Mouse (Mus musculus) forebrain, embryonic 13.5 days (tissue): ENCODE results near the gene Fcgbp. TPM values are rescaled to one million over a fixed set of nuclear protein-coding genes. Genes with fewer than 3 reads are reported as not detected.

ENCODE experiments used
- ATAC-seq: fragments of 200-750 bp; cut with Nextera tagmentation; 2 replicates; pipeline ENCODE4 v1.8.0; 2017
- H3K27ac ChIP-seq: fragments of 300-500 bp; sonication (generic); 2 replicates; pipeline ENCODE4 v1.5.1; 2015; ENCODE audit warnings: inconsistent platforms, mild to moderate bottlenecking, moderate library complexity
- H3K27me3 ChIP-seq: fragments of 300-500 bp; sonication (generic); 2 replicates; pipeline ENCODE4 v1.6.1; 2015; ENCODE audit warnings: mild to moderate bottlenecking, inconsistent platforms
- H3K36me3 ChIP-seq: fragments of 300-500 bp; sonication (generic); 2 replicates; pipeline ENCODE4 v1.6.1; 2015; ENCODE audit warnings: mild to moderate bottlenecking, inconsistent platforms; ENCODE audit not compliant: poor library complexity, severe bottlenecking
- H3K4me1 ChIP-seq: fragments of 300-500 bp; sonication (generic); 2 replicates; pipeline ENCODE4 v1.6.1; 2015; ENCODE audit warnings: inconsistent platforms
- H3K4me2 ChIP-seq: fragments of 300-500 bp; sonication (generic); 2 replicates; pipeline ENCODE4 v1.6.1; 2015; ENCODE audit warnings: inconsistent platforms, mild to moderate bottlenecking, moderate library complexity
- H3K4me3 ChIP-seq: fragments of 300-500 bp; sonication (generic); 2 replicates; pipeline ENCODE4 v1.5.1; 2015; ENCODE audit warnings: mild to moderate bottlenecking, inconsistent platforms
- H3K9ac ChIP-seq: fragments of 300-500 bp; sonication (generic); 2 replicates; pipeline ENCODE4 v1.6.1; 2015; ENCODE audit warnings: mild to moderate bottlenecking, inconsistent platforms
- H3K9me3 ChIP-seq: fragments of 300-500 bp; sonication (generic); replicated peaks from 2 replicates; pipeline ENCODE4 v1.6.1; 2016; ENCODE audit warnings: inconsistent platforms
- WGBS: fragments of 180-500 bp; shearing (Covaris S2); methylation state at CpG from one replicate; pipeline ENCODE4 v1.1.7; 2015; 5-methylcytosine and 5-hydroxymethylcytosine counted together
- polyA plus RNA-seq: library from polyadenylated mRNA; unstranded; fragments of >200 nt; fragmentation: Nextera tagmentation; extraction: Ambion mirVana; gene quantifications from 2 replicates; pipeline ENCODE4 v1.2.1, GENCODE M21; 2015

Fcgbp gene
- polyA plus RNA-seq, 1 experiment from 2014 or later: 0.06 TPM

- ATAC-seq: no peak
- Histone ChIP-seq H3K27me3 (no peaks in the 10 kb centered on the region), H3K9ac (no peak overlapping the region), H3K4me2 (no peak overlapping the region), H3K9me3 (no peaks in the 10 kb centered on the region), H3K4me3 (no peak overlapping the region), H3K27ac (no peak overlapping the region), H3K4me1 (no peaks in the 10 kb centered on the region), H3K36me3 (no peaks in the 10 kb centered on the region)
- WGBS: 72% methylated on average over 6 of the region's 6 CpGs
These were observed 88.3 kb downstream of the Fcgbp start for GRCm38 (mm10) chr7:28159292-28159691.

DNA sequence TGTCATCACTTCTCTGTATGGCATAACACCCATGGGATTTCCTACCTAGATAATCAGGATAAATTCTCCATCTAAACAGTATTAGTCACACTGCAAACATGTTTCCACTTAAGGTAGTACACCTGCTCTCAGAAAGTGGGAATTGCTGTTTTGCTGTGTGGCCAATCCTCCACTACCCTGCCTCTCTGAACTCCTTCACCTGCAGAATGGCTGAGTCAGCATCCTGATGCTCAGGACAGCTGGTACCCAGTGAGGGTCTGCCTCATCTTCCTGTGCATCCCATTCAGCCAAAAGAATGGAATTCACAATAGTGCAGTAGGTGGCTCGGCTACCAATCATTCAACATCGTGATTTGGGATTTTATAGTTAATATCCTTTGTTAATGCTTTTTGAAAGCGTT is 88.9 kb downstream of the Fcgbp start:
- Histone ChIP-seq H3K27me3 (no peaks in the 10 kb centered on the region), H3K4me1 (no peaks in the 10 kb centered on the region)
- 75% methylated on average over 3 of the region's 3 CpGs for WGBS

DNA sequence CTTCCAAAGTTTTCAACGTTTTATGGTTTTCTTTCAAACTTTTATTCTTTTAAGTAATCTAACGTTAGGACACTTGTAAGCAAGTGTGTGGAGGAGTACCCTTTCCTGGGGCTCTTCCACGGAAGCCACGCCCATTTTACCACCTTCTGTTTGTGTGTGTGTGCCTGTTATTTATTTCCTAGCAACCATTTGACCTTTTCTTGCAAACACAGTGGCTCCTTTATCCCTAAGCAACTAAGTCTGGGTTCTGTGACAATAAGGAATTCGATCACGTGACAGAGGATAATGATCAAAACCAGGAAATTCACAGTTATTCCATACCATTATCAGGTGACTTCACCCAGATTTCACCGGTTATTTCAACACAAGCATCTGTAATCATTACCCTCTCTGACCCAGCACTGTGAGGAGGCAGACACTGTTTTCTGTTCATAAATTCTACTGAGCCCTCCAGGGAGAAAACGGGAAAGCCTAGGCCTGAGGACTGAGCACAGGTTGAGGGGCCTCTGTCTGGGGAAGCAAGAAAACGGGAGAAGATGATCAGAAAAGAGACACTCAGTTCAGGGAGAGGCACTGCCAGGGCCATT is 90.2 kb downstream of the Fcgbp start:
- H3K36me3 ChIP-seq: no peaks in the 10 kb centered on the region
- no peak overlapping the region for H3K9ac ChIP-seq
- no peak overlapping the region for H3K27ac ChIP-seq
- 61% methylated on average over 9 of the region's 9 CpGs for WGBS
- H3K4me3 ChIP-seq: no peak overlapping the region
- no peaks in the 10 kb centered on the region for H3K9me3 ChIP-seq
- ATAC-seq: no peak
- H3K27me3 ChIP-seq: no peaks in the 10 kb centered on the region
- no peak overlapping the region for H3K4me2 ChIP-seq
- H3K4me1 ChIP-seq: no peaks in the 10 kb centered on the region

More for the DNA sequence above, 88.9 kb downstream of the Fcgbp start:
- H3K4me2 ChIP-seq: no peak overlapping the region
- no peak for ATAC-seq
- no peaks in the 10 kb centered on the region for H3K9me3 ChIP-seq
- no peaks in the 10 kb centered on the region for H3K36me3 ChIP-seq
- no peak overlapping the region for H3K4me3 ChIP-seq
- no peak overlapping the region for H3K9ac ChIP-seq
- H3K27ac ChIP-seq: no peak overlapping the region

- H3K27ac ChIP-seq: no peak overlapping the region
- no peak overlapping the region for H3K4me3 ChIP-seq
- no peaks in the 10 kb centered on the region for H3K36me3 ChIP-seq
- no peaks in the 10 kb centered on the region for H3K9me3 ChIP-seq
- ATAC-seq: no peak
- no peak overlapping the region for H3K4me2 ChIP-seq
- WGBS: 83% methylated on average over 6 of the region's 6 CpGs
- no peak overlapping the region for H3K9ac ChIP-seq
- no peaks in the 10 kb centered on the region for H3K27me3 ChIP-seq
- peaks cover 18% of the 10 kb centered on the region for H3K4me1 ChIP-seq
These were observed 94.4 kb downstream of the Fcgbp start for GRCm38 (mm10) chr7:28165406-28165805.

- Histone ChIP-seq H3K27ac (peak overlapping the region; percentile 58), H3K9me3 (no peaks in the 10 kb centered on the region), H3K36me3 (no peaks in the 10 kb centered on the region), H3K4me3 (peak overlapping the region; percentile 83), H3K4me2 (peak overlapping the region; percentile 80), H3K4me1 (peaks cover 36% of the 10 kb centered on the region), H3K27me3 (no peaks in the 10 kb centered on the region), H3K9ac (peak overlapping the region; percentile 81)
- no peak for ATAC-seq
- 9% methylated on average over 9 of the region's 9 CpGs for WGBS
These were observed 97.5 kb downstream of the Fcgbp start for GRCm38 (mm10) chr7:28168320-28169115.

DNA sequence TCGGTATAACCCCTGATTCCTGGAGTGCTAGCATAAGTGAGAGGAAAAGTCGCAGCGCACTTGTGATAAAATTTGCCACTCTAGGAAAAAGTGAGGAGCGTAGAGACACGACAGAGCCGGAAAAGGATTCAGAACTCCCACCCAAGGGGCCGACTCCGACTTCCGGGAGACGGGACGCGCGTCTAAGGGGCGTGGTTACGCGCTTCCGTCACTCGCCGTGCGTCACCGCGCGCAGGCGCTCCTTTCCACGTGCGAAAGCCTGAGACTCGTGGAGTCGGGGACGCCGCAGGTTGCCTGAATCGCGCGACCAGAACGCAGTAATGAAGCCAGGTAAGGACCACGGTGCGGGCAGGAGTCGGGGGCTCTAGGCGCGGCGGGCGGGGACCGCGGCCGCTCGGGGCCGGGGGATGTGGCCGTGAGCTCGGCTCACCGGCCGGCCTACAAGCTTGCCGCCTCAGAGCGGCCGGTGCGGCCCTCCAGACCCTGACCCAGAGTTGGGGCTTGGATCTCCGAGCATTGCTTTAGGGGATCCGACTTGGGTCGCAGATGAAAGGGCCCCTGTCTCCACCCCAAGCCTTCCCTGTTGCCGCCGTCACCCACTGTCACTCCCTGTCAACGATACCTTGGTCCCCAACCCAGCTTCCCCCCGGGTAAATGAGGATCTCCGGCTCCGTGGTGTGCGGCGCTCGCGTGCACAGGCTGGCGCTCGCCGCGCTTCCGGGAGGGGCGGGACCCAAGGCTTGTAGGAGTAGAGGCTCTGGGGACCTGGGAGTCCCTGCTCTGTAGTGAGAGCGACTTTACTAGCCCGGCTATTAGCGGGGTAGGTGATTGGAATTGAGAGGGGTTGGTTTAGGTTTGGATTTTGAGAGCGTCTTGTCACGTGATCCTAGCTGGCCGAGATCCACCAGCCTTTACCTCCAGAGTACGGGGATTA is 98.7 kb downstream of the Fcgbp start, which contains the start of gene Fbl:
Fbl (plus strand) TSS at position 222 of the 934 bp plus-strand sequence.
- under 1% methylated on average over 79 of the region's 80 CpGs for WGBS
- Histone ChIP-seq H3K9me3 (no peaks in the 10 kb centered on the region), H3K9ac (peak within 1 kb of the TSS; percentile 81), H3K27ac (peak within 1 kb of the TSS; percentile 82), H3K4me3 (peak within 1 kb of the TSS; percentile 83), H3K36me3 (peaks cover 2% of the 10 kb centered on the region; the same call in 1 of the 2 replicates), H3K4me2 (peak within 1 kb of the TSS; percentile 80), H3K4me1 (peaks cover 36% of the 10 kb centered on the region), H3K27me3 (no peaks in the 10 kb centered on the region)
- ATAC-seq: peak; percentile 94

Other genes starting within 250 kb of the Fcgbp start
- gene Zfp59, start 232.6 kb upstream of the Fcgbp start, polyA plus RNA-seq: 10.1 and 11.1 TPM in 2 replicates
- gene Zfp607a, start 213.7 kb upstream of the Fcgbp start, polyA plus RNA-seq: 2.3 and 2.4 TPM in 2 replicates
- gene Zfp974, start 141.8 kb upstream of the Fcgbp start, polyA plus RNA-seq: 14.9 and 17.2 TPM in 2 replicates
- 28.7 and 29.0 TPM in 2 replicates for gene Zfp780b, start 92.1 kb upstream of the Fcgbp start, polyA plus RNA-seq
- gene Zfp850, start 57.1 kb upstream of the Fcgbp start, polyA plus RNA-seq: 5.2 and 7.1 TPM in 2 replicates
- gene Psmc4, start 21.1 kb upstream of the Fcgbp start, polyA plus RNA-seq: 389 and 404 TPM in 2 replicates
- 0.10 and 0.14 TPM in 2 replicates for gene 9530053A07Rik, start 58.2 kb downstream of the Fcgbp start, polyA plus RNA-seq
- 114 and 132 TPM in 2 replicates for gene Fbl, start 98.5 kb downstream of the Fcgbp start, polyA plus RNA-seq
- 14.0 and 14.3 TPM in 2 replicates for gene Dyrk1b, start 108.2 kb downstream of the Fcgbp start, polyA plus RNA-seq
- gene Eid2, start 196.6 kb downstream of the Fcgbp start, polyA plus RNA-seq: 3.3 TPM in 2 replicates
- 30.3 and 31.4 TPM in 2 replicates for gene Eid2b, start 206.5 kb downstream of the Fcgbp start, polyA plus RNA-seq
- 0.33 and 0.39 TPM in 2 replicates for gene Selenov, start 219.9 kb downstream of the Fcgbp start, polyA plus RNA-seq
- gene Dll3, start 231.0 kb downstream of the Fcgbp start, polyA plus RNA-seq: 20.3 and 22.2 TPM in 2 replicates
- 168 and 179 TPM in 2 replicates for gene Timm50, start 240.8 kb downstream of the Fcgbp start, polyA plus RNA-seq